Mouse (Mus musculus) embryonic stem cell, embryonic (primary cell): Measurements from ENCODE around the gene H1foo.

Source experiments
- CTCF ChIA-PET, 4 experiments: fragments of 300-600 bp in 2 of 4; fragments of 350-600 bp in 2 of 4; sonication (Branson Sonifier 250); formaldehyde crosslinking; loops; one replicate each; lab custom pipeline; 2022; ENCODE audit warnings: inconsistent platforms in 2 of 4; lab: Charles Lee
- POLR2A ChIA-PET, 4 experiments: fragments of 300-600 bp in 2 of 4; fragments of 350-600 bp in 2 of 4; sonication (Branson Sonifier 250); formaldehyde crosslinking; loops; one replicate each; lab custom pipeline; 2022; ENCODE audit warnings: antibody characterized with exemption in 4 of 4, inconsistent platforms in 1 of 4; lab: Charles Lee

H1foo gene

GRCm38 (mm10) chr6:115984580-115984979 lies 39.8 kb downstream of the H1foo start:
- ChIA-PET CTCF (interaction anchor here in 2 of 4 experiments (0.7 to 1.5 kb wide), 2 partner anchors 22 to 1676 kb away, joined by 4 to 11 read pairs; no protein-coding TSS in a partner anchor), POLR2A (interaction anchor here in 2 of 4 experiments (1.1 to 1.4 kb wide), 2 partner anchors 10 to 13 kb away, joined by 3 to 4 read pairs; no protein-coding TSS in a partner anchor)

- CTCF ChIA-PET = interaction anchor here in 2 of 4 experiments (1.1 to 1.5 kb wide), 2 partner anchors 21 to 23 kb away, joined by 3 to 11 read pairs; no protein-coding TSS in a partner anchor
Measured at GRCm38 (mm10) chr6:115985622-115986021, 40.9 kb downstream of the H1foo start.

GRCm38 (mm10) chr6:115986472-115987095 lies 41.8 kb downstream of the H1foo start:
- CTCF ChIA-PET = interaction anchor here in 2 of 4 experiments (0.6 to 1.1 kb wide), 2 partner anchors 18 to 22 kb away, joined by 3 to 4 read pairs; no protein-coding TSS in a partner anchor
- POLR2A ChIA-PET = interaction anchor here in 1 of 4 experiments (0.9 to 1.0 kb wide), 3 partner anchors 13 to 44 kb away, joined by 3 to 4 read pairs (median 4); no protein-coding TSS in a partner anchor

More at GRCm38 (mm10) chr6:115985622-115986021, 40.9 kb downstream of the H1foo start:
- POLR2A ChIA-PET = interaction anchor here in 1 of 4 experiments (1.1 kb wide), 1 partner anchor 9 kb away, joined by 3 read pairs; no protein-coding TSS in a partner anchor

- POLR2A ChIA-PET = interaction anchor here in 2 of 4 experiments (0.5 to 1.0 kb wide), 4 partner anchors 14 to 44 kb away, joined by 3 to 4 read pairs (median 4); no protein-coding TSS in a partner anchor
- CTCF ChIA-PET = interaction anchor here in 2 of 4 experiments (0.6 to 1.3 kb wide), 2 partner anchors 25 to 339 kb away, joined by 3 read pairs; no protein-coding TSS in a partner anchor
Measured at GRCm38 (mm10) chr6:115987096-115987747, 42.5 kb downstream of the H1foo start.

GRCm38 (mm10) chr6:115989032-115989431 lies 44.3 kb downstream of the H1foo start:
- ChIA-PET POLR2A (interaction anchor here in 1 of 4 experiments (1.0 kb wide), 1 partner anchor 15 kb away, joined by 3 read pairs; no protein-coding TSS in a partner anchor), CTCF (interaction anchor here in 1 of 4 experiments (1.3 kb wide), 1 partner anchor 26 kb away, joined by 3 read pairs; no protein-coding TSS in a partner anchor)

- ChIA-PET POLR2A (no interaction called here), CTCF (interaction anchor here in 2 of 4 experiments (0.8 to 1.3 kb wide), 2 partner anchors 27 to 953 kb away, joined by 3 to 5 read pairs; no protein-coding TSS in a partner anchor)
Measured at GRCm38 (mm10) chr6:115989607-115990006, 44.9 kb downstream of the H1foo start.

GRCm38 (mm10) chr6:115990056-115990455 lies 45.3 kb downstream of the H1foo start:
- ChIA-PET POLR2A (no interaction called here), CTCF (interaction anchor here in 2 of 4 experiments (0.8 to 1.3 kb wide), 2 partner anchors 27 to 954 kb away, joined by 3 to 5 read pairs; no protein-coding TSS in a partner anchor)

GRCm38 (mm10) chr6:115990479-115990878 lies 45.7 kb downstream of the H1foo start:
- POLR2A ChIA-PET = no interaction called here
- CTCF ChIA-PET = no interaction called here

- ChIA-PET CTCF (no interaction called here), POLR2A (no interaction called here)
Measured at GRCm38 (mm10) chr6:115991108-115991880, 46.6 kb downstream of the H1foo start.

- POLR2A ChIA-PET = no interaction called here
- CTCF ChIA-PET = no interaction called here
Measured at GRCm38 (mm10) chr6:115991881-115992620, 47.3 kb downstream of the H1foo start.

GRCm38 (mm10) chr6:115992981-115993380 lies 48.2 kb downstream of the H1foo start:
- ChIA-PET POLR2A (interaction anchor here in 1 of 4 experiments (2.0 kb wide), 1 partner anchor 105 kb away, joined by 6 read pairs; no protein-coding TSS in a partner anchor), CTCF (no interaction called here)

GRCm38 (mm10) chr6:115993463-115994145 lies 48.9 kb downstream of the H1foo start:
- CTCF ChIA-PET = interaction anchor here in 2 of 4 experiments (0.6 to 1.1 kb wide), 2 partner anchors 12 to 105 kb away, joined by 3 to 4 read pairs; no protein-coding TSS in a partner anchor
- POLR2A ChIA-PET = interaction anchor here in 3 of 4 experiments (0.6 to 2.0 kb wide), 5 partner anchors 8 to 155 kb away, joined by 3 to 6 read pairs (median 5); partner anchors contain the start of gene Efcab12 (in 1 of the 3)

GRCm38 (mm10) chr6:115994146-115994876 lies 49.6 kb downstream of the H1foo start:
- CTCF ChIA-PET = interaction anchor here in 3 of 4 experiments (0.6 to 1.1 kb wide), 4 partner anchors 13 to 106 kb away, joined by 3 to 4 read pairs (median 4); no protein-coding TSS in a partner anchor

GRCm38 (mm10) chr6:115994877-115995520 lies 50.3 kb downstream of the H1foo start, which contains the start of gene Plxnd1:
TSS of gene Plxnd1 (minus strand) at chr6:115995005.
- CTCF ChIA-PET = interaction anchor here in 3 of 4 experiments (0.7 to 1.1 kb wide), 3 partner anchors 12 to 96 kb away, joined by 3 to 4 read pairs (median 4); no protein-coding TSS in a partner anchor
- POLR2A ChIA-PET = interaction anchor here in 3 of 4 experiments (0.6 to 2.0 kb wide), 12 partner anchors 9 to 199 kb away, joined by 3 to 12 read pairs (median 4); partner anchors contain the start of genes Efcab12 (in 1 of the 3), Ift122 (in 1 of the 3), Mbd4 (in 1 of the 3) and Rpl32 (in 1 of the 3)

More at GRCm38 (mm10) chr6:115994146-115994876, 49.6 kb downstream of the H1foo start:
- POLR2A ChIA-PET = interaction anchor here in 3 of 4 experiments (0.7 to 2.0 kb wide), 9 partner anchors 9 to 200 kb away, joined by 3 to 12 read pairs (median 4); partner anchors contain the start of genes Efcab12 (in 1 of the 3), Ift122 (in 1 of the 3), Mbd4 (in 1 of the 3) and Rpl32 (in 1 of the 3)

GRCm38 (mm10) chr6:115995531-115995941 lies 50.8 kb downstream of the H1foo start:
- CTCF ChIA-PET = interaction anchor here in 2 of 4 experiments (0.7 to 1.0 kb wide), 2 partner anchors 11 to 12 kb away, joined by 3 to 4 read pairs; no protein-coding TSS in a partner anchor
- POLR2A ChIA-PET = interaction anchor here in 3 of 4 experiments (0.6 to 1.8 kb wide), 8 partner anchors 9 to 198 kb away, joined by 3 to 5 read pairs (median 4); partner anchors contain the start of genes Ift122 (in 1 of the 3) and Mbd4 (in 1 of the 3)
